Comparison of ENCODE assay signal across 24 mouse cellular contexts in the genomic region with DNA sequence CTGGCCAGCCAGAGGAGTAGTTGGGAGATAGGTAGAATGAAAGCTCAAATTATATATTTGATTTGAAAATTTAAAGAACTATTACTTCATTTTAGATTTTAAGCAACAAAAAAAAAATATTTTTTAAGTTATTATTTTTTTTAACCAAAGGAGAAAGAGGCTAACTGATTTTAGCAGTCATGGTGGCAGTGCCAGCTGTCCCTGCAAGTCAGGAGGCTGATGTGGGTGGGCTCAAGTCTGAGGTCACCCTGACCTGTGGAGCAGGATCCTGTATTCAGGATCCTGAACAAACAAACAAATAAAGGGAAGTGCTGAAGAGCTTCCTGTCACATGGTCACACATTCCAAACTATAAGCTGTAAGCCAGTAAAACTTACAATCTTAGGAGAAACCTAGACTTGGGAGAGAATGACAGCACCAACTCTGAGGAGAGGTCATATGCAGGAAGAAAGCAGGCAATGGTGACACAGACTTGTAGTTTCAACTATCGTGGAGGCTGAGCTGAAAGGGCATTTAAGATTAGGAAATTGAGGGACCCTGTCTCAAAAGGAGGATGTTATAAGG. TPM values are rescaled to one million over a fixed set of nuclear protein-coding genes. Genes with fewer than 3 reads are reported as not detected.
A peak's percentile ranks its signal among the peaks of the same experiment; 100 is the strongest.
DNase-seq lines count a peak whose midpoint lies in the region; ATAC-seq and TF ChIP-seq lines count a peak whose summit lies in the region.
"Had no signal": no experiment of that assay in that cellular context is flagged by ENCODE, and none has a peak within 500 bp of the region (broad histone marks: within the 10 kb centered on the region; RNA-seq: fewer than 3 reads in every experiment).

No protein-coding gene starts in this region.

- peaks cover 9% of the 10 kb centered on the region for H3K36me3 ChIP-seq in lung, embryonic 15.5 days

- DNase-seq in heart, adult 11 months = peak; percentile 53
- DNase-seq in heart, postnatal 4 days = no peak
- no peak for DNase-seq in lung, adult 2 months
- DNase-seq: adrenal gland, adult 2 months; adrenal gland, postnatal 14 days; B cell, adult 2 months; cerebellum, adult 18-20 months; cerebellum, adult 9-10 months; cerebellum, postnatal 25 days; gastrocnemius, postnatal 25 days; heart, adult 2 months; heart, postnatal 14 days had no signal

- no peak overlapping the region for H3K9ac ChIP-seq in lung, embryonic 15.5 days
- H3K9ac ChIP-seq: embryonic facial prominence, embryonic 12.5 days; embryonic facial prominence, embryonic 15.5 days; forebrain, embryonic 15.5 days; heart, embryonic 13.5 days; hindbrain, embryonic 12.5 days; hindbrain, embryonic 15.5 days had no signal

- peaks cover 11% of the 10 kb centered on the region; the same call in 1 of the 2 replicates for H3K4me1 ChIP-seq in lung, embryonic 15.5 days
- H3K4me1 ChIP-seq in lung, adult 2 months (ENCODE audit: control insufficient read depth, insufficient read depth, low read length) = peaks cover 7% of the 10 kb centered on the region
- H3K4me1 ChIP-seq in bone marrow macrophage, adult 2 months (ENCODE audit: control insufficient read depth, insufficient read depth, low read length) = peaks cover 18% of the 10 kb centered on the region
- H3K4me1 ChIP-seq: embryonic facial prominence, embryonic 12.5 days; embryonic facial prominence, embryonic 15.5 days; forebrain, embryonic 15.5 days; hindbrain, embryonic 12.5 days; hindbrain, embryonic 15.5 days had no signal

- no peak for TF ChIP-seq POLR2A in lung, adult 2 months (IDR thresholded peaks at IDR 0.05; ENCODE audit: borderline replicate concordance, extremely low read depth, low read depth, low read length)
- no peak for TF ChIP-seq POLR2A in bone marrow macrophage, adult 2 months (IDR thresholded peaks at IDR 0.05; ENCODE audit: borderline replicate concordance, low read depth, low read length)

- no peak for TF ChIP-seq CTCF in lung, adult 2 months (IDR thresholded peaks at IDR 0.05; ENCODE audit: insufficient read depth, low read length)
- no peak for TF ChIP-seq CTCF in bone marrow macrophage, adult 2 months (IDR thresholded peaks at IDR 0.05; ENCODE audit: low read depth, low read length)

- peak overlapping the region; percentile 18; the same call in 1 of the 2 replicates for H3K27ac ChIP-seq in lung, embryonic 15.5 days
- peak overlapping the region; percentile 18 for H3K27ac ChIP-seq in bone marrow macrophage, adult 2 months (ENCODE audit: insufficient read depth, low read depth, low read length)
- H3K27ac ChIP-seq: embryonic facial prominence, embryonic 12.5 days; embryonic facial prominence, embryonic 15.5 days; forebrain, embryonic 15.5 days; heart, adult 2 months; heart, embryonic 10.5 days; heart, embryonic 13.5 days; hindbrain, embryonic 12.5 days; hindbrain, embryonic 15.5 days had no signal

- no peak overlapping the region for H3K4me2 ChIP-seq in lung, embryonic 15.5 days
- H3K4me2 ChIP-seq: embryonic facial prominence, embryonic 12.5 days; embryonic facial prominence, embryonic 15.5 days; forebrain, embryonic 15.5 days; heart, embryonic 13.5 days; hindbrain, embryonic 12.5 days; hindbrain, embryonic 15.5 days had no signal

- no peak overlapping the region for H3K4me3 ChIP-seq in lung, embryonic 15.5 days
- no peak overlapping the region for H3K4me3 ChIP-seq in lung, adult 2 months (replicated peaks; ENCODE audit: extremely low read depth, low read depth, low read length)
- no peak overlapping the region for H3K4me3 ChIP-seq in bone marrow macrophage, adult 2 months (ENCODE audit: insufficient read depth, low read length)
- H3K4me3 ChIP-seq: embryonic facial prominence, embryonic 12.5 days; embryonic facial prominence, embryonic 15.5 days; forebrain, embryonic 15.5 days; heart, adult 2 months; heart, embryonic 10.5 days; heart, embryonic 13.5 days; hindbrain, embryonic 12.5 days; hindbrain, embryonic 15.5 days had no signal

- no peaks in the 10 kb centered on the region for H3K27me3 ChIP-seq in lung, embryonic 15.5 days
- H3K27me3 ChIP-seq: CH12.LX; embryonic facial prominence, embryonic 12.5 days; embryonic facial prominence, embryonic 15.5 days; forebrain, embryonic 15.5 days; heart, embryonic 13.5 days; hindbrain, embryonic 12.5 days; hindbrain, embryonic 15.5 days had no signal

- no peak for ATAC-seq in lung, embryonic 15.5 days (ENCODE audit: borderline replicate concordance, extremely low read depth, low FRiP score, low TSS enrichment)
- ATAC-seq in cerebellum, adult (ENCODE audit: insufficient number of reproducible peaks, low FRiP score, low TSS enrichment) = no peak
- ATAC-seq: forebrain, embryonic 15.5 days had no signal

- 66% methylated on average over 1 of the region's 1 CpGs for WGBS in lung, embryonic 15.5 days
- WGBS in lung, adult 2 months = 46% methylated on average over 1 of the region's 1 CpGs

- H3K9me3 ChIP-seq in lung, embryonic 15.5 days = no peaks in the 10 kb centered on the region
- H3K9me3 ChIP-seq: embryonic facial prominence, embryonic 12.5 days; embryonic facial prominence, embryonic 15.5 days; forebrain, embryonic 15.5 days; G1E; heart, embryonic 10.5 days; heart, embryonic 13.5 days; hindbrain, embryonic 12.5 days; hindbrain, embryonic 15.5 days had no signal

RNA-seq across cellular contexts. Expression of gene Fcf1, which starts 11.8 kb away (rescaled TPM):
- 10 to 100 TPM; 47.9 to 49.5 TPM for total RNA-seq in heart, postnatal 4 days (2021)
- 139 and 144 TPM in 2 replicates for polyA plus RNA-seq in lung, embryonic 15.5 days (2015; fragmentation: Nextera tagmentation; extraction: Ambion mirVana)
- polyA plus RNA-seq in lung, adult 2 months (2012; rRNA removed) = 18.4 and 34.0 TPM in 2 replicates
- polyA plus RNA-seq in bone marrow macrophage, adult 2 months (2012; ENCODE audit: insufficient read depth, insufficient read length, missing spikeins) = 82.2 and 89.0 TPM in 2 replicates

RNA-seq across cellular contexts. Expression of gene Arel1, which starts 11.8 kb away (rescaled TPM):
- total RNA-seq in heart, postnatal 4 days (2021) = 10 to 100 TPM; 38.5 to 40.1 TPM
- 13.8 and 16.1 TPM in 2 replicates for polyA plus RNA-seq in lung, embryonic 15.5 days (2015; fragmentation: Nextera tagmentation; extraction: Ambion mirVana)
- polyA plus RNA-seq in lung, adult 2 months (2012; rRNA removed) = 22.9 and 26.9 TPM in 2 replicates
- polyA plus RNA-seq in bone marrow macrophage, adult 2 months (2012; ENCODE audit: insufficient read depth, insufficient read length, missing spikeins) = 20.4 and 25.3 TPM in 2 replicates

RNA-seq across cellular contexts. Expression of gene Ylpm1, which starts 37.2 kb away (rescaled TPM):
- 10 to 100 TPM; 39.4 to 45.2 TPM for total RNA-seq in heart, postnatal 4 days (2021)
- polyA plus RNA-seq in lung, embryonic 15.5 days (2015; fragmentation: Nextera tagmentation; extraction: Ambion mirVana) = 23.3 and 28.4 TPM in 2 replicates
- 12.4 and 16.2 TPM in 2 replicates for polyA plus RNA-seq in lung, adult 2 months (2012; rRNA removed)
- 35.5 and 39.0 TPM in 2 replicates for polyA plus RNA-seq in bone marrow macrophage, adult 2 months (2012; ENCODE audit: insufficient read depth, insufficient read length, missing spikeins)
